Mouse (Mus musculus) heart, embryonic 15.5 days (tissue): ENCODE data around the gene Aup1. TPM values are rescaled to one million over a fixed set of nuclear protein-coding genes. Genes with fewer than 3 reads are reported as not detected.

Experiments
- ATAC-seq: fragments of 200-750 bp; cut with Nextera tagmentation; replicated peaks from 2 replicates; pipeline ENCODE4 v1.8.0; 2017; ENCODE audit warnings: low read depth, moderate TSS enrichment; ENCODE audit not compliant: insufficient number of reproducible peaks, insufficient read depth, low FRiP score
- H3K27ac ChIP-seq: fragments of 300-500 bp; sonication (generic); 2 replicates; pipeline ENCODE4 v1.5.1; 2015; ENCODE audit warnings: mild to moderate bottlenecking, inconsistent platforms
- H3K27me3 ChIP-seq: fragments of 300-500 bp; sonication (generic); 2 replicates; pipeline ENCODE4 v1.6.1; 2015; ENCODE audit warnings: inconsistent platforms
- H3K36me3 ChIP-seq: fragments of 300-500 bp; sonication (generic); 2 replicates; pipeline ENCODE4 v1.6.1; 2015; ENCODE audit warnings: mild to moderate bottlenecking, inconsistent platforms
- H3K4me1 ChIP-seq: fragments of 300-500 bp; sonication (generic); replicated peaks from 2 replicates; pipeline ENCODE4 v1.6.1; 2015; ENCODE audit warnings: inconsistent platforms
- H3K4me2 ChIP-seq: fragments of 300-500 bp; sonication (generic); 2 replicates; pipeline ENCODE4 v1.6.1; 2015; ENCODE audit warnings: inconsistent platforms, mild to moderate bottlenecking, moderate library complexity
- H3K4me3 ChIP-seq: fragments of 300-500 bp; sonication (generic); 2 replicates; pipeline ENCODE4 v1.5.1; 2015; ENCODE audit warnings: mild to moderate bottlenecking, inconsistent platforms
- H3K9ac ChIP-seq: fragments of 300-500 bp; sonication (generic); 2 replicates; pipeline ENCODE4 v1.6.1; 2015; ENCODE audit warnings: mild to moderate bottlenecking, inconsistent platforms
- H3K9me3 ChIP-seq: fragments of 300-500 bp; sonication (generic); replicated peaks from 2 replicates; pipeline ENCODE4 v1.6.1; 2016; ENCODE audit warnings: inconsistent platforms
- WGBS: fragments of 180-500 bp; shearing (Covaris S2); methylation state at CpG from one replicate; pipeline ENCODE4 v1.1.7; 2015; ENCODE audit warnings: mixed read lengths; 5-methylcytosine and 5-hydroxymethylcytosine counted together
- polyA plus RNA-seq: library from polyadenylated mRNA; unstranded; fragments of >200 nt; fragmentation: Nextera tagmentation; extraction: Ambion mirVana; gene quantifications from 2 replicates; pipeline ENCODE4 v1.2.1, GENCODE M21; 2015

The Aup1 gene
- polyA plus RNA-seq, 1 experiment from 2014 or later, result 110 TPM

GRCm38 (mm10) chr6:83031921-83032590 lies 22.3 kb upstream of the Aup1 start:
- H3K4me3 ChIP-seq, result peak overlapping the region; percentile 77
- ATAC-seq, result no peak
- H3K27ac ChIP-seq, result no peak overlapping the region
- H3K4me1 ChIP-seq, result peaks cover 45% of the 10 kb centered on the region
- no peaks in the 10 kb centered on the region for H3K36me3 ChIP-seq
- H3K9me3 ChIP-seq, result no peaks in the 10 kb centered on the region
- peaks cover 32% of the 10 kb centered on the region for H3K27me3 ChIP-seq
- H3K9ac ChIP-seq, result peak overlapping the region; percentile 68; the same call in 1 of the 2 replicates
- 49% methylated on average over 18 of the region's 18 CpGs for WGBS
- H3K4me2 ChIP-seq, result peak overlapping the region; percentile 85

- under 1% methylated on average over 31 of the region's 31 CpGs for WGBS
- peak; percentile 50 for ATAC-seq
- Histone ChIP-seq H3K9me3 (no peaks in the 10 kb centered on the region), H3K36me3 (no peaks in the 10 kb centered on the region), H3K27me3 (peaks cover 30% of the 10 kb centered on the region), H3K4me2 (peak overlapping the region; percentile 85), H3K9ac (peak overlapping the region; percentile 68), H3K4me1 (peaks cover 43% of the 10 kb centered on the region), H3K4me3 (peak overlapping the region; percentile 77), H3K27ac (peak overlapping the region; percentile 83)
Measured at GRCm38 (mm10) chr6:83032769-83033191, 21.5 kb upstream of the Aup1 start.

- H3K36me3 ChIP-seq, result no peaks in the 10 kb centered on the region
- peaks cover 41% of the 10 kb centered on the region for H3K4me1 ChIP-seq
- H3K4me3 ChIP-seq, result peak within 1 kb of the TSS; percentile 77
- H3K9me3 ChIP-seq, result no peaks in the 10 kb centered on the region
- 0% methylated on average over 51 of the region's 51 CpGs for WGBS
- peak within 1 kb of the TSS; percentile 83 for H3K27ac ChIP-seq
- H3K9ac ChIP-seq, result peak within 1 kb of the TSS; percentile 68
- H3K4me2 ChIP-seq, result peak within 1 kb of the TSS; percentile 85
- H3K27me3 ChIP-seq, result peaks cover 24% of the 10 kb centered on the region
- peak; percentile 85 for ATAC-seq
Measured at GRCm38 (mm10) chr6:83033249-83034185, 20.8 kb upstream of the Aup1 start, which contains the start of the genes Dok1 and Loxl3. Dok1 (minus strand) TSS chr6:83033471. Loxl3 (plus strand) TSS chr6:83034173.

GRCm38 (mm10) chr6:83034463-83035055 lies 19.8 kb upstream of the Aup1 start:
- Histone ChIP-seq H3K9ac (peak overlapping the region; percentile 68; the same call in 1 of the 2 replicates), H3K36me3 (no peaks in the 10 kb centered on the region), H3K9me3 (no peaks in the 10 kb centered on the region), H3K27me3 (peaks cover 20% of the 10 kb centered on the region), H3K4me3 (peak overlapping the region; percentile 77), H3K4me2 (peak overlapping the region; percentile 85), H3K27ac (peak overlapping the region; percentile 83), H3K4me1 (peaks cover 44% of the 10 kb centered on the region)
- ATAC-seq, result no peak
- WGBS, result 40% methylated on average over 5 of the region's 5 CpGs

GRCm38 (mm10) chr6:83037188-83037587 lies 17.1 kb upstream of the Aup1 start:
- no peak overlapping the region for H3K9ac ChIP-seq
- H3K9me3 ChIP-seq, result no peaks in the 10 kb centered on the region
- no peak overlapping the region for H3K27ac ChIP-seq
- H3K27me3 ChIP-seq, result peaks cover 10% of the 10 kb centered on the region
- 77% methylated on average over 8 of the region's 8 CpGs for WGBS
- H3K4me2 ChIP-seq, result no peak overlapping the region
- H3K4me3 ChIP-seq, result no peak overlapping the region
- H3K36me3 ChIP-seq, result no peaks in the 10 kb centered on the region
- H3K4me1 ChIP-seq, result peaks cover 29% of the 10 kb centered on the region
- ATAC-seq, result no peak

GRCm38 (mm10) chr6:83038496-83039012 lies 15.8 kb upstream of the Aup1 start:
- 15% methylated on average over 24 of the region's 24 CpGs for WGBS
- H3K4me2 ChIP-seq, result peak overlapping the region; percentile 62
- H3K27me3 ChIP-seq, result peaks cover 8% of the 10 kb centered on the region; the same call in 1 of the 2 replicates
- no peaks in the 10 kb centered on the region for H3K36me3 ChIP-seq
- H3K9ac ChIP-seq, result no peak overlapping the region
- ATAC-seq, result no peak; the same call in 1 of the 2 replicates
- peaks cover 21% of the 10 kb centered on the region for H3K4me1 ChIP-seq
- H3K4me3 ChIP-seq, result peak overlapping the region; percentile 33
- H3K9me3 ChIP-seq, result no peaks in the 10 kb centered on the region
- H3K27ac ChIP-seq, result no peak overlapping the region

- no peaks in the 10 kb centered on the region for H3K36me3 ChIP-seq
- ATAC-seq, result no peak
- 77% methylated on average over 5 of the region's 5 CpGs for WGBS
- no peak overlapping the region for H3K9ac ChIP-seq
- no peak overlapping the region for H3K4me2 ChIP-seq
- H3K27ac ChIP-seq, result no peak overlapping the region
- no peaks in the 10 kb centered on the region for H3K9me3 ChIP-seq
- 0 out of 2 replicates have a peak, but pooled peaks cover 4% of the 10 kb centered on the region for H3K27me3 ChIP-seq
- no peak overlapping the region for H3K4me3 ChIP-seq
- H3K4me1 ChIP-seq, result peaks cover 18% of the 10 kb centered on the region
Measured at GRCm38 (mm10) chr6:83040601-83041000, 13.7 kb upstream of the Aup1 start.

- no peaks in the 10 kb centered on the region for H3K9me3 ChIP-seq
- ATAC-seq, result no peak
- H3K36me3 ChIP-seq, result no peaks in the 10 kb centered on the region
- 65% methylated on average over 6 of the region's 6 CpGs for WGBS
- no peak overlapping the region for H3K9ac ChIP-seq
- H3K27me3 ChIP-seq, result 0 out of 2 replicates have a peak, but pooled peaks cover 4% of the 10 kb centered on the region
- peaks cover 14% of the 10 kb centered on the region for H3K4me1 ChIP-seq
- H3K27ac ChIP-seq, result no peak overlapping the region
- no peak overlapping the region for H3K4me3 ChIP-seq
- H3K4me2 ChIP-seq, result no peak overlapping the region
Measured at GRCm38 (mm10) chr6:83043561-83043960, 10.8 kb upstream of the Aup1 start.

- H3K27me3 ChIP-seq, result 0 out of 2 replicates have a peak, but pooled peaks cover 4% of the 10 kb centered on the region
- no peak for ATAC-seq
- no peak overlapping the region for H3K27ac ChIP-seq
Measured at GRCm38 (mm10) chr6:83043993-83044392, 10.3 kb upstream of the Aup1 start.

GRCm38 (mm10) chr6:83044742-83045141 lies 9.6 kb upstream of the Aup1 start:
- ATAC-seq, result peak; percentile 82
- H3K27ac ChIP-seq, result peak overlapping the region; percentile 64
- no peak overlapping the region for H3K9ac ChIP-seq
- no peaks in the 10 kb centered on the region for H3K9me3 ChIP-seq
- 27% methylated on average over 9 of the region's 9 CpGs for WGBS
- peaks cover 11% of the 10 kb centered on the region for H3K4me1 ChIP-seq
- no peak overlapping the region for H3K4me3 ChIP-seq
- no peak overlapping the region for H3K4me2 ChIP-seq
- 0 out of 2 replicates have a peak, but pooled peaks cover 4% of the 10 kb centered on the region for H3K27me3 ChIP-seq
- no peaks in the 10 kb centered on the region for H3K36me3 ChIP-seq

More at GRCm38 (mm10) chr6:83043993-83044392, 10.3 kb upstream of the Aup1 start:
- H3K4me1 ChIP-seq, result peaks cover 11% of the 10 kb centered on the region
- no peak overlapping the region for H3K4me2 ChIP-seq
- 86% methylated on average over 5 of the region's 5 CpGs for WGBS
- no peaks in the 10 kb centered on the region for H3K36me3 ChIP-seq
- no peak overlapping the region for H3K9ac ChIP-seq
- H3K4me3 ChIP-seq, result no peak overlapping the region
- no peaks in the 10 kb centered on the region for H3K9me3 ChIP-seq
